Mouse (Mus musculus): ENCODE data around the gene T2. TPM values are rescaled to one million over a fixed set of nuclear protein-coding genes. Genes with fewer than 3 reads are reported as not detected.
"Not testable (repeated sequence)": the region's sequence is repeated elsewhere in the genome, so short reads cannot be mapped to it uniquely, and the experiment has no call there.

T2 gene
- polyA plus RNA-seq, 1 experiment, result not detected

DNA sequence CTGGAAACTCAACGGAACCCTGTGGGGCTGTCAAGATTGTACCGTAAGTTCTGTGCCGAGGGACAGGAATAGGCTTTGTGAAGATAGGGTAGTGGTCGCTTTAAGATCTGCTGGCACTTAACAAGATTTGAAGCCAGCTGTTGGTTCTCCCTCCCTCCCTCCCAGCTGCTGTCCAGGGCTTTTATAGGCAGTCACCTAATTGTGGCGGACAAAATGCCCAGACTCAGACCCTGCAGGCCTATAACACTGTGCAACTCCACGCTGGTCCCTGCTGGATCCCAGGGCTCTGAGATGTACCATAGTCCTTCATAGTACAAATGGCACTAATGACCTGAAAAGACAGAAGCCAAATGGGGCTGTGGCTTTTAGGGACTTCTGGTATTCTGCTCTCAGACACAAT lies 50.5 kb downstream of the T2 start:
- TF ChIP-seq TAL1 (IDR thresholded peaks at IDR 0.05; ENCODE audit: low read length), result no peak
- TF ChIP-seq GATA1 (IDR thresholded peaks at IDR 0.05; ENCODE audit: low read length), result no peak

GRCm38 (mm10) chr17:8408002-8408401 lies 52.2 kb downstream of the T2 start:
- H3K4me3 ChIP-seq (replicated peaks); H3K9me3 ChIP-seq (ENCODE audit: control insufficient read depth, low read length); H3K27me3 ChIP-seq (ENCODE audit: control insufficient read depth); H3K4me1 ChIP-seq (ENCODE audit: control insufficient read depth); H3K36me3 ChIP-seq (ENCODE audit: control insufficient read depth): not testable (repeated sequence)

More for the DNA sequence above, 50.5 kb downstream of the T2 start:
- Histone ChIP-seq H3K36me3 (ENCODE audit: control insufficient read depth) (no peaks in the 10 kb centered on the region), H3K4me1 (ENCODE audit: control insufficient read depth) (peaks cover 6% of the 10 kb centered on the region), H3K4me3 (replicated peaks) (no peak overlapping the region), H3K27me3 (ENCODE audit: control insufficient read depth) (no peaks in the 10 kb centered on the region), H3K9me3 (ENCODE audit: control insufficient read depth, low read length) (no peaks in the 10 kb centered on the region)

DNA sequence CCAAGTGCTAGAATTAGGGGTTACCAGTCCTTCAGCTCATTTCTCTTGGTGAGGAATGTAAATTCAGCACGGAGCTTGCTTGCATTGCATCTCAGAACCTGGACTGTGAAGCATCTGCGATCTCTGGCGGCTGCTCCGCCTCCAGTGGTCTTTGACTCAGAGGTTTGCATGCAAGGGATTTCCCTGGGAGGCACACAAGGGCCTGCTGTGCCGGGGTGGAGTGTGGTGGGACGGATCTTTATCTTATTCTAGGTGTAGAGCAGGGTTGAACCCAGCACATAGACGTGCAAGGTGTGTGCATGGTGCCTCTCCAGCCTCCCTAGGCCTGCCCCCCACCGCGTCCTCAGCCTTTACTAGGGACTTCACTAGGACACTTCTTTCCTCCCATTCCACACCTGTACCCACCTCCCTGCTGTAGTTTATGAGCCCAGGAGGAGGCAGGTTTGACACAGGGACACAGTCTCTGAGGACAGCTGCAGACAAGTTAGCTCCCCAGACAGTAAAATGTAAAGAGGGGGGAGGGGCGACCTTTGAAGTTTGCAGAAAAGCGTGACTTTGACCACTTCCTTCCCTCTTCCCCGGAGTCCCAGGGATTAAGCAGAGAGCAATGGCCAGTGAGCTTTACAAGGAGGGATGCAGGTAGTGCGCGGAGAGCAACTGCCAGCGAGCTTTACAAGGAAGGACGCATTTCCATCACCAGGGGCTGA lies 53.0 kb downstream of the T2 start:
- Histone ChIP-seq H3K4me3 (replicated peaks) (no peak overlapping the region), H3K27me3 (ENCODE audit: control insufficient read depth) (no peaks in the 10 kb centered on the region), H3K36me3 (ENCODE audit: control insufficient read depth) (no peaks in the 10 kb centered on the region), H3K4me1 (ENCODE audit: control insufficient read depth) (peaks cover 6% of the 10 kb centered on the region), H3K9me3 (ENCODE audit: control insufficient read depth, low read length) (no peaks in the 10 kb centered on the region)
- no peak for TF ChIP-seq GATA1 (IDR thresholded peaks at IDR 0.05; ENCODE audit: low read length)
- TF ChIP-seq TAL1 (IDR thresholded peaks at IDR 0.05; ENCODE audit: low read length), result no peak

DNA sequence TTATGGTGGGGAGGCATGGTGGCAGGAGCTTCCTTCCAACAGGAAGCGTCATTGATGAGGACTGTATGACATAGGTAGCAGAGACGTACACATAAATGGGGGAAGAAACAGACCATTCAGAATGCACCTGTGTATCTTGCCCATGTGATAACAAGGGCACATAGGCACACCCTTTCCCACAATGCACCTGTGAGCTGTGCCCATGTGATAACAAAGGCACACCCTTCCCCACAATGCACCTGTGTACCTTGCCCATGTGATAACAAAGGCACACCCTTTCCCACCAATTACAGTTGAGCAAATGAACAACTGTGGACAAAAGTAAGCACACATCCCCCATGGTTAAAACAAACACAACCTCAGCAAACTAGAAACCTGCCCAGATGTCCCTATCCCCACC lies 54.5 kb downstream of the T2 start:
- Histone ChIP-seq H3K36me3 (ENCODE audit: control insufficient read depth) (no peaks in the 10 kb centered on the region), H3K4me1 (ENCODE audit: control insufficient read depth) (peaks cover 6% of the 10 kb centered on the region)
- TF ChIP-seq TAL1 (IDR thresholded peaks at IDR 0.05; ENCODE audit: low read length) (no peak), GATA1 (IDR thresholded peaks at IDR 0.05; ENCODE audit: low read length) (no peak)

DNA sequence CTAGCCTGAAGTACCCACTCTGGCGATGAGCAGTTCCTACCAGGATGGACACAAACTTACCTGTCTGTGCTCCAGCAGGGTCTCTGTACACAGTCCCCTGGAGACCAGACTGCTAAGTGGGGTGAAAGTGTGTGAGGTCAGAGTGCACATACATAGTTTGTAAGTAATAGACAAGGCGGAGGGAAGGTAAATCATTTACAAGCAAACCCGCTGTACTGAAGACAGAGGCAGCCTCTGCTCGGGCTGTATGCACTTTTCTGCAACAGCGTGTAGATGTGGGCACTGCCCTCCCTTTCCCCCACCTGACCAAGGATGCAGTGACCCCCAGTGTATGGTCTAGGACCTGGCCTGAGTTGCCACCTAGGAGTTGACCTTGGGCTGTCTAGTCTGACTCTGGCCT lies 57.9 kb downstream of the T2 start:
- Histone ChIP-seq H3K36me3 (ENCODE audit: control insufficient read depth) (no peaks in the 10 kb centered on the region), H3K27me3 (ENCODE audit: control insufficient read depth) (no peaks in the 10 kb centered on the region), H3K9me3 (ENCODE audit: control insufficient read depth, low read length) (no peaks in the 10 kb centered on the region), H3K4me3 (replicated peaks) (no peak overlapping the region), H3K4me1 (ENCODE audit: control insufficient read depth) (peaks cover 6% of the 10 kb centered on the region)
- TF ChIP-seq TAL1 (IDR thresholded peaks at IDR 0.05; ENCODE audit: low read length), result no peak
- no peak for TF ChIP-seq GATA1 (IDR thresholded peaks at IDR 0.05; ENCODE audit: low read length)

More for the DNA sequence above, 54.5 kb downstream of the T2 start:
- no peak overlapping the region for H3K4me3 ChIP-seq (replicated peaks)
- no peaks in the 10 kb centered on the region for H3K27me3 ChIP-seq (ENCODE audit: control insufficient read depth)
- no peaks in the 10 kb centered on the region for H3K9me3 ChIP-seq (ENCODE audit: control insufficient read depth, low read length)

- Histone ChIP-seq H3K9me3 (ENCODE audit: control insufficient read depth, low read length) (no peaks in the 10 kb centered on the region), H3K4me3 (replicated peaks) (no peak overlapping the region), H3K36me3 (ENCODE audit: control insufficient read depth) (no peaks in the 10 kb centered on the region), H3K27me3 (ENCODE audit: control insufficient read depth) (no peaks in the 10 kb centered on the region), H3K4me1 (ENCODE audit: control insufficient read depth) (no peaks in the 10 kb centered on the region; the same call in 1 of the 2 replicates)
- no peak for TF ChIP-seq GATA1 (IDR thresholded peaks at IDR 0.05; ENCODE audit: low read length)
- no peak for TF ChIP-seq TAL1 (IDR thresholded peaks at IDR 0.05; ENCODE audit: low read length)
Observed at GRCm38 (mm10) chr17:8415533-8415932, 59.7 kb downstream of the T2 start.

DNA sequence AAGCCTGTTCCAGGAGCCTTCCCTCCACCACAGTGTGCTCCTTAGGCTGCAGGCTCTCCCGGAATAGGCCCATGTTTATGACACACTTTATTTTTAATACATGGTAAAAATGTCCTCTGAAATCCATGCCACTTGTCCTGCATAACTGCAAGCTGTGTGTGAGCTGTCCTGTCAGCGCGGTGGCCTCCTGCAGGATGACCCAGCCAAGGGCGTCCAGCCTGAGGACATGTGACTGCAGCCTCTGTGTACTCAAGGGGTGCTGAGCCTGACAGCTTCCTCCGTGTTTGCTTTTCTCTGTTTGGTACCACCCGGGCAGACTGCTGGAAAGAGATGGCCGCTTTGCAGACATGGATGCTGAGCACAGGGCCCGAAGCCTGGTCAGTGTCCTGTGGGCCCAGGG lies 61.1 kb downstream of the T2 start:
- no peaks in the 10 kb centered on the region for H3K36me3 ChIP-seq (ENCODE audit: control insufficient read depth)
- H3K4me1 ChIP-seq (ENCODE audit: control insufficient read depth), result no peaks in the 10 kb centered on the region
- H3K9me3 ChIP-seq (ENCODE audit: control insufficient read depth, low read length), result no peaks in the 10 kb centered on the region
- no peak overlapping the region for H3K4me3 ChIP-seq (replicated peaks)
- H3K27me3 ChIP-seq (ENCODE audit: control insufficient read depth), result no peaks in the 10 kb centered on the region
- TF ChIP-seq GATA1 (IDR thresholded peaks at IDR 0.05; ENCODE audit: low read length) (no peak), TAL1 (IDR thresholded peaks at IDR 0.05; ENCODE audit: low read length) (no peak)

GRCm38 (mm10) chr17:8420739-8421138 lies 64.9 kb downstream of the T2 start:
- H3K36me3 ChIP-seq (ENCODE audit: control insufficient read depth), result no peaks in the 10 kb centered on the region
- H3K27me3 ChIP-seq (ENCODE audit: control insufficient read depth), result no peaks in the 10 kb centered on the region; the same call in 1 of the 2 replicates
- no peak overlapping the region for H3K4me3 ChIP-seq (replicated peaks)
- H3K9me3 ChIP-seq (ENCODE audit: control insufficient read depth, low read length), result no peaks in the 10 kb centered on the region
- H3K4me1 ChIP-seq (ENCODE audit: control insufficient read depth), result no peaks in the 10 kb centered on the region
- no peak for TF ChIP-seq TAL1 (IDR thresholded peaks at IDR 0.05; ENCODE audit: low read length)
- no peak for TF ChIP-seq GATA1 (IDR thresholded peaks at IDR 0.05; ENCODE audit: low read length)

DNA sequence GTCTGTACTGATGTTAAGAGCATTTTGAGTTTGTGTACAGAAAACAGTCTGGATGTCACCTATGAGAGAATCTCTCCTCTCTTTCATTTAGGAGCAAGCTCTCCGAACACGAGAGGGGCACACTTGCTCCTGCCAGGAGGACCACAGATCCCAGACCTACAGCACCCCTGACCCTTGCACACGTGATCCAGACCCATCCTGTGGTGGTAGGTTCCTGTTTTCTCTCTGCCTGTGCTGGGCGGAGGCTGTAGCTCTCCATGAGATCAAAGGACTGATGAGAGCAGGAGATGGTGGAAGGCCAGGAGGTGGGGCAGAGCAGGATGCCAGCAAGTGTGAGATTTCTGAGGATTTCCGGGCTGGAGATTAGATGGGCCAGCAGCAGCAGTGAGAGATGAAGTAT lies 65.7 kb downstream of the T2 start:
- Histone ChIP-seq H3K27me3 (ENCODE audit: control insufficient read depth) (no peaks in the 10 kb centered on the region; the same call in 1 of the 2 replicates), H3K4me3 (replicated peaks) (no peak overlapping the region), H3K36me3 (ENCODE audit: control insufficient read depth) (no peaks in the 10 kb centered on the region), H3K4me1 (ENCODE audit: control insufficient read depth) (no peaks in the 10 kb centered on the region), H3K9me3 (ENCODE audit: control insufficient read depth, low read length) (no peaks in the 10 kb centered on the region)
- TF ChIP-seq TAL1 (IDR thresholded peaks at IDR 0.05; ENCODE audit: low read length) (no peak), GATA1 (IDR thresholded peaks at IDR 0.05; ENCODE audit: low read length) (no peak)

DNA sequence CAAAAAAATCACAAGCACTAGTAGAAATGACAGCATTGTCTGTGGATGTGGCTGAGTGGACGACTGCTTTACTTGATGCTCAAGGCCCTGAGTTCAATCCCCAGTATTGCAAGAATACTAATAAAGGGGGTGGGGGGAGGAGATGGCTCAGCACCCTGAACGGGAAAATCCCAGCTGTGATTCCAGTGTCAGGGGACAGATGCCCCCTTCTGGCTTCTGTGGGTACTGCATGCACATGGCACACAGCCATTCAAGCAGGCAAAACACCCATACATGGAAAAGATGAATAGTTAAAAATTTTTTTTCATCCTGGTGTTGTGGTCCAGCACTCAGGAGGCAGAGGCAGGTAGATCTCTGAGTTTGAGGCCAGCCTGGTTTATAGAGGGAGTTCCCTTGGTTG lies 67.5 kb downstream of the T2 start:
- Histone ChIP-seq H3K4me3 (replicated peaks) (no peak overlapping the region), H3K4me1 (ENCODE audit: control insufficient read depth) (no peaks in the 10 kb centered on the region), H3K27me3 (ENCODE audit: control insufficient read depth) (peaks cover 5% of the 10 kb centered on the region; the same call in 1 of the 2 replicates), H3K36me3 (ENCODE audit: control insufficient read depth) (no peaks in the 10 kb centered on the region), H3K9me3 (ENCODE audit: control insufficient read depth, low read length) (no peaks in the 10 kb centered on the region)
- TF ChIP-seq TAL1 (IDR thresholded peaks at IDR 0.05; ENCODE audit: low read length), result no peak
- TF ChIP-seq GATA1 (IDR thresholded peaks at IDR 0.05; ENCODE audit: low read length), result no peak
